Comparison of ENCODE assay signal across 9 mouse cellular contexts in genomic region chr4:152731988-152732387, GRCm38 (mm10).
DNase-seq lines count a peak whose midpoint lies in the region; ATAC-seq and TF ChIP-seq lines count a peak whose summit lies in the region.
"Had no signal": no experiment of that assay in that cellular context is flagged by ENCODE, and none has a peak within 500 bp of the region (broad histone marks: within the 10 kb centered on the region; RNA-seq: fewer than 3 reads in every experiment).

No protein-coding gene starts in this region.

- H3K4me2 ChIP-seq in forebrain, embryonic 14.5 days (ENCODE audit: low read length), result no peak overlapping the region
- no peak overlapping the region for H3K4me2 ChIP-seq in forebrain, embryonic 12.5 days
- H3K4me2 ChIP-seq: liver, embryonic 15.5 days had no signal

- ATAC-seq in forebrain, embryonic 14.5 days, result peak; percentile 52; the same call in 1 of the 2 replicates
- ATAC-seq in forebrain, embryonic 12.5 days (ENCODE audit: low FRiP score), result no peak

- H3K36me3 ChIP-seq in forebrain, embryonic 14.5 days (ENCODE audit: control insufficient read depth, insufficient read depth, low read length), result no peaks in the 10 kb centered on the region
- no peaks in the 10 kb centered on the region for H3K36me3 ChIP-seq in forebrain, embryonic 12.5 days (replicated peaks)
- no peaks in the 10 kb centered on the region for H3K36me3 ChIP-seq in E14TG2a.4 (ENCODE audit: insufficient read depth, low read length)
- H3K36me3 ChIP-seq: liver, embryonic 15.5 days had no signal

- no peaks in the 10 kb centered on the region for H3K9me3 ChIP-seq in forebrain, embryonic 14.5 days (replicated peaks; ENCODE audit: control insufficient read depth, low read length)
- no peaks in the 10 kb centered on the region for H3K9me3 ChIP-seq in forebrain, embryonic 12.5 days
- no peaks in the 10 kb centered on the region for H3K9me3 ChIP-seq in E14TG2a.4 (ENCODE audit: low read length)

- TF ChIP-seq CTCF in E14TG2a.4 (conservative IDR thresholded peaks at IDR 0.05; ENCODE audit: low read length), result peak; percentile 23; the same call in 1 of the 2 replicates

- no peak overlapping the region for H3K27ac ChIP-seq in forebrain, embryonic 14.5 days (ENCODE audit: low read depth, low read length)
- H3K27ac ChIP-seq in forebrain, embryonic 12.5 days, result no peak overlapping the region
- H3K27ac ChIP-seq: liver, embryonic 15.5 days had no signal

- H3K4me3 ChIP-seq in forebrain, embryonic 14.5 days (ENCODE audit: low read depth, low read length), result no peak overlapping the region
- no peak overlapping the region for H3K4me3 ChIP-seq in forebrain, embryonic 12.5 days (replicated peaks)
- H3K4me3 ChIP-seq in E14TG2a.4 (replicated peaks; ENCODE audit: low read length), result no peak overlapping the region
- H3K4me3 ChIP-seq: liver, embryonic 15.5 days had no signal

- peak; percentile 82 for DNase-seq in forebrain, embryonic 14.5 days (ENCODE audit: low spot score)
- peak; percentile 24 to 34 for DNase-seq in cerebellum, postnatal 36 days
- peak; percentile 63 to 69 for DNase-seq in layer of hippocampus, postnatal 10 days (ENCODE audit: low spot score in 2 of 2)
- peak; percentile 45 for DNase-seq in telencephalon, adult 2 months (ENCODE audit: low read depth, low spot score)
- no peak for DNase-seq in thymus, postnatal 14 days
- no peak for DNase-seq in urinary bladder, postnatal 36 days (ENCODE audit: low spot score in 2 of 2)

- no peaks in the 10 kb centered on the region for H3K4me1 ChIP-seq in forebrain, embryonic 14.5 days (ENCODE audit: control insufficient read depth, insufficient read depth, low read length)
- H3K4me1 ChIP-seq in forebrain, embryonic 12.5 days, result peaks cover 17% of the 10 kb centered on the region; the same call in 1 of the 2 replicates
- peaks cover 23% of the 10 kb centered on the region for H3K4me1 ChIP-seq in E14TG2a.4 (replicated peaks; ENCODE audit: low read depth, low read length)
- H3K4me1 ChIP-seq: liver, embryonic 15.5 days had no signal

- H3K27me3 ChIP-seq in forebrain, embryonic 14.5 days (replicated peaks; ENCODE audit: control insufficient read depth, insufficient read depth, low read length), result no peaks in the 10 kb centered on the region
- 0 out of 2 replicates have a peak, but pooled peaks cover 4% of the 10 kb centered on the region for H3K27me3 ChIP-seq in forebrain, embryonic 12.5 days
- no peaks in the 10 kb centered on the region for H3K27me3 ChIP-seq in E14TG2a.4 (ENCODE audit: insufficient read depth, low read length)
- H3K27me3 ChIP-seq: liver, embryonic 15.5 days had no signal

- no peak overlapping the region for H3K9ac ChIP-seq in forebrain, embryonic 14.5 days (ENCODE audit: low read length)
- H3K9ac ChIP-seq in forebrain, embryonic 12.5 days, result no peak overlapping the region
- H3K9ac ChIP-seq: liver, embryonic 15.5 days had no signal

- WGBS in forebrain, embryonic 14.5 days, result 68% methylated on average over 10 of the region's 10 CpGs
- 70% methylated on average over 10 of the region's 10 CpGs for WGBS in forebrain, embryonic 12.5 days

Comparison
In these comparisons a context has a peak if more than half of its experiments do, and no peak if none do; other contexts are left out.
1. DNase-seq: peak in forebrain, embryonic 14.5 days (single experiment), cerebellum, postnatal 36 days (2 of 2), layer of hippocampus, postnatal 10 days (2 of 2) and telencephalon, adult 2 months (single experiment); none in thymus, postnatal 14 days (single experiment) and urinary bladder, postnatal 36 days (0 of 2).